Mouse (Mus musculus) kidney, embryonic 14.5 days (tissue): Measurements from ENCODE around the gene Hist2h3b. TPM values are rescaled to one million over a fixed set of nuclear protein-coding genes. Genes with fewer than 3 reads are reported as not detected.

Experiments
- ATAC-seq: fragments of 200-750 bp; cut with Nextera tagmentation; 2 replicates; pipeline ENCODE4 v1.8.0; 2017; ENCODE audit warnings: moderate number of reproducible peaks, mild to moderate bottlenecking, moderate TSS enrichment, moderate library complexity; ENCODE audit not compliant: low FRiP score, low TSS enrichment
- H3K27ac ChIP-seq: fragments of 300-500 bp; sonication (generic); 2 replicates; pipeline ENCODE4 v1.5.1; 2014; ENCODE audit warnings: low read depth, mild to moderate bottlenecking, low read length, moderate library complexity, mixed read lengths
- H3K27me3 ChIP-seq: fragments of 300-500 bp; sonication (generic); 2 replicates; pipeline ENCODE4 v1.6.1; 2014; ENCODE audit warnings: mild to moderate bottlenecking, low read length; ENCODE audit not compliant: control insufficient read depth, insufficient read depth
- H3K36me3 ChIP-seq: fragments of 300-500 bp; sonication (generic); 2 replicates; pipeline ENCODE4 v1.6.1; 2014; ENCODE audit warnings: low read length, mixed read lengths; ENCODE audit not compliant: control insufficient read depth, insufficient read depth
- H3K4me1 ChIP-seq: fragments of 300-500 bp; sonication (generic); 2 replicates; pipeline ENCODE4 v1.6.1; 2014; ENCODE audit warnings: low read length, mixed read lengths; ENCODE audit not compliant: control insufficient read depth, insufficient read depth
- H3K4me2 ChIP-seq: fragments of 300-500 bp; sonication (generic); replicated peaks from 2 replicates; pipeline ENCODE4 v1.6.1; 2014; ENCODE audit warnings: low read depth, mild to moderate bottlenecking, low read length
- H3K4me3 ChIP-seq: fragments of 300-500 bp; sonication (generic); 2 replicates; pipeline ENCODE4 v1.5.1; 2014; ENCODE audit warnings: mild to moderate bottlenecking, low read length
- H3K9ac ChIP-seq: fragments of 300-500 bp; sonication (generic); 2 replicates; pipeline ENCODE4 v1.6.1; 2014; ENCODE audit warnings: low read depth, mild to moderate bottlenecking, low read length, moderate library complexity
- H3K9me3 ChIP-seq: fragments of 300-500 bp; sonication (generic); 2 replicates; pipeline ENCODE4 v1.6.1; 2016; ENCODE audit warnings: low read length; ENCODE audit not compliant: control insufficient read depth
- WGBS: fragments of 180-500 bp; shearing (Covaris S2); extraction: QIAGEN DNeasy Blood & Tissue Kit; methylation state at CpG from one replicate; pipeline ENCODE4 v1.1.7; 2014; 5-methylcytosine and 5-hydroxymethylcytosine counted together
- microRNA-seq: library from miRNA; unstranded; fragments of <30 nt; microRNA quantifications from one replicate; pipeline ENCODE4, GENCODE M21; 2016
- polyA plus RNA-seq: library from polyadenylated mRNA; unstranded; fragments of >200 nt; fragmentation: Nextera tagmentation; extraction: Ambion mirVana; gene quantifications from 2 replicates; pipeline ENCODE4 v1.2.1, GENCODE M21; 2014

The Hist2h3b gene
- polyA plus RNA-seq, 1 experiment from 2014 or later = 72.6 TPM

DNA sequence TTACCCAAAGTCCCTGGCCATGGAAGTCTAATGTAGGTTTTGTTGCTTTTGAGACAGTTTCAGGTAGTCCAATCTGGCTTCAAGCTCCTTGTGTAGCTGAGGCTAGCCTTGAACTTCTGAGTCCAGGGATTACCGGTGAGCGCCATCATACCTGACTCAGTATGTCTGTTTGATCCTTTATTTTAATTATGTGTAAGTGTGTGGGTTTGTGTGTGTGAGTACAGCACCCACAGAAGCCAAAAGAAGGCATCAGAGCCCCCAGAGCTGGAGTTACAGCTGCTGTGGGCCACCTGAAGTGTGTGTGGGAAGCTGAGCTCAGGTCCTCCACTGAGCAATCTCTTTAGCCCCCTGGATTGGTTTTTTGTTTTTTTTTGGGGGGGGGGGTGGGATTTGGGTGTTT, 31.1 kb downstream of the Hist2h3b start:
- ATAC-seq = no peak
- Histone ChIP-seq H3K27me3 (no peaks in the 10 kb centered on the region), H3K4me2 (no peak overlapping the region), H3K36me3 (no peaks in the 10 kb centered on the region), H3K4me1 (no peaks in the 10 kb centered on the region), H3K9ac (no peak overlapping the region), H3K27ac (no peak overlapping the region), H3K4me3 (no peak overlapping the region), H3K9me3 (no peaks in the 10 kb centered on the region)
- 98% methylated on average over 2 of the region's 2 CpGs for WGBS

DNA sequence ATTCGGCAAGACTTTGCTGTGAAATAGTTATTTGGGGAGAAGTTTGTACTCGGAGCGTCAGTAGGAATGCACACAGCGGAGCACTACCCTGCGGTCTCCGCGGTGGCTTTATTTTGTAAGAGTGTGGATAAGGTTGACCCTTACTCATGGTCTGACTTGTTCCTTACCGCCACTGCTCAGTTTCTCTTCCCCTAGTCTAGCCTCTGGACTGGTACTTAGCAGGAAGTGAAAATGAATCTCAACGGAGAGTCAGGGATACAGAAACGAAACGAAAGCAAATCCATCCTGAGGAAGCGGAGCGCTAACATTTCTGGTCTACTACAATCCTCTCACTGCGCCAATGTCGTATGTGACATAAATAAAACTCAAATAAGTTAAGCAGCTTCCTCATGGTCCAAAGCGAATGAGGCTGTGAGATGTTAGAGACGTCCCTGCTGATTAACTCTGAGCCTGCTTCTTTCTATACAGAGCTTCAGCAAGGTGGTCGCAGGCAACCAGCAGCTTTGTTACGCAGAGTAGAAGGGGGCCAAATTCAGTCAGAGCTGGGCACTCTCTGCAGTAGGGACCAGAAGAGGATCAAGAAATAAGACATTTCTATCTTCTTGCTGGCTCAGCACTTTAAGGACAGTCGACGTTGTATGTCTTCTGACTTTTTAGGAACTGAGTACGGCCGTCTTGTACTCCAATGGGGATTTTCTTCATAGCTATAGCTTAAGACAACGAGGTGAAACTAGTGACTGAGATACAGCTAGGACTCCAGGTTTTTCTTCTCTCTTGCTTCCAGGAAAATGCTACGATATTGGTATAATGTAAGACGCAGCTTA, 32.5 kb downstream of the Hist2h3b start:
- H3K9me3 ChIP-seq = no peaks in the 10 kb centered on the region
- peak overlapping the region; percentile 29 for H3K4me2 ChIP-seq
- 0 out of 2 replicates have a peak overlapping the region, but pooled peaks have one; percentile 12 for H3K9ac ChIP-seq
- peak overlapping the region; percentile 6; the same call in 1 of the 2 replicates for H3K4me3 ChIP-seq
- no peaks in the 10 kb centered on the region for H3K27me3 ChIP-seq
- 69% methylated on average over 26 of the region's 26 CpGs for WGBS
- no peaks in the 10 kb centered on the region for H3K36me3 ChIP-seq
- no peak for ATAC-seq
- no peak overlapping the region for H3K27ac ChIP-seq
- no peaks in the 10 kb centered on the region for H3K4me1 ChIP-seq

DNA sequence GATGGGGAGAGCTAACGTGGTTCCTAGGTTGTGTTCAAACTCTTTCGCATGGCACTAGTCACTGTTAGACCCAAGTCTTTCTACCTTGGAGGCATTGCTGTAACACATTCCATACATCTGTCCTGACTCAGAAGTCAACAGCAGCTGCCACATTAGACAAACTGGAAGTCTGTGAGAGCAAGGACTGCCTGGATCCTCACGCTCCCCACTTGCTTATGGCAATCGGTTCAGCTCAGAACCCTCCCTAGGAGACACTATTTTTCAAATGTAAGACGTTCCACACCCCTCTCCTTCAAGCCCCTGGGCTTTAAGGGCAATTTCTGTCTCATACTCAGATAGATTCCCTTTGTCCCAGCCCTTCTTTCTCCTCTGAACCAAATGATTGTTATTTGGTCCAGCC, 33.6 kb downstream of the Hist2h3b start:
- no peak overlapping the region for H3K4me2 ChIP-seq
- H3K27me3 ChIP-seq = no peaks in the 10 kb centered on the region
- no peak overlapping the region for H3K27ac ChIP-seq
- 84% methylated on average over 5 of the region's 5 CpGs for WGBS
- no peak for ATAC-seq
- no peaks in the 10 kb centered on the region for H3K4me1 ChIP-seq
- H3K4me3 ChIP-seq = no peak overlapping the region
- H3K9ac ChIP-seq = no peak overlapping the region
- no peaks in the 10 kb centered on the region for H3K9me3 ChIP-seq
- H3K36me3 ChIP-seq = no peaks in the 10 kb centered on the region

GRCm38 (mm10) chr3:96306506-96306905, 38.1 kb downstream of the Hist2h3b start:
- no peaks in the 10 kb centered on the region for H3K4me1 ChIP-seq
- H3K36me3 ChIP-seq = no peaks in the 10 kb centered on the region
- H3K4me2 ChIP-seq = no peak overlapping the region
- no peaks in the 10 kb centered on the region for H3K9me3 ChIP-seq
- WGBS = 61% methylated on average over 9 of the region's 9 CpGs
- H3K9ac ChIP-seq = no peak overlapping the region
- no peak for ATAC-seq
- no peak overlapping the region for H3K27ac ChIP-seq
- no peaks in the 10 kb centered on the region for H3K27me3 ChIP-seq
- H3K4me3 ChIP-seq = no peak overlapping the region

- no peak overlapping the region for H3K4me2 ChIP-seq
Observed at GRCm38 (mm10) chr3:96309441-96309840, 41.0 kb downstream of the Hist2h3b start.

GRCm38 (mm10) chr3:96312341-96313098, 44.1 kb downstream of the Hist2h3b start:
- no peaks in the 10 kb centered on the region for H3K36me3 ChIP-seq
- no peak overlapping the region for H3K9ac ChIP-seq
- no peaks in the 10 kb centered on the region for H3K4me1 ChIP-seq
- no peak overlapping the region for H3K27ac ChIP-seq
- H3K4me2 ChIP-seq = no peak overlapping the region
- H3K4me3 ChIP-seq = no peak overlapping the region
- H3K9me3 ChIP-seq = no peaks in the 10 kb centered on the region
- 65% methylated on average over 8 of the region's 8 CpGs for WGBS
- no peaks in the 10 kb centered on the region for H3K27me3 ChIP-seq
- no peak for ATAC-seq

More at GRCm38 (mm10) chr3:96309441-96309840, 41.0 kb downstream of the Hist2h3b start:
- 52% methylated on average over 3 of the region's 3 CpGs for WGBS
- Histone ChIP-seq H3K9ac (no peak overlapping the region), H3K36me3 (no peaks in the 10 kb centered on the region), H3K4me3 (no peak overlapping the region), H3K4me1 (no peaks in the 10 kb centered on the region), H3K27ac (no peak overlapping the region), H3K9me3 (no peaks in the 10 kb centered on the region), H3K27me3 (no peaks in the 10 kb centered on the region)
- ATAC-seq = no peak

Small RNAs within 50 kb of the gene (microRNA-seq; reads per million reads assigned to microRNA genes)
- gene Gm44492 (0.84 reads per million), gene Gm47311 (not detected), gene Gm47313 (not detected)

Other genes starting within 250 kb of the Hist2h3b start
- 24.3 and 33.0 TPM in 2 replicates for gene Vps45, start 210.2 kb upstream of the Hist2h3b start, polyA plus RNA-seq
- gene Otud7b, start 164.1 kb upstream of the Hist2h3b start, polyA plus RNA-seq = 9.4 and 18.1 TPM in 2 replicates
- gene Mtmr11, start 106.7 kb upstream of the Hist2h3b start, polyA plus RNA-seq = 14.0 and 22.6 TPM in 2 replicates
- gene Sf3b4, start 96.3 kb upstream of the Hist2h3b start, polyA plus RNA-seq = 220 and 235 TPM in 2 replicates
- gene Sv2a, start 87.5 kb upstream of the Hist2h3b start, polyA plus RNA-seq = 2.2 and 3.3 TPM in 2 replicates
- 65.0 and 70.9 TPM in 2 replicates for gene Bola1, start 48.9 kb upstream of the Hist2h3b start, polyA plus RNA-seq
- gene Hist2h2ab, start 48.8 kb upstream of the Hist2h3b start, polyA plus RNA-seq = 2.2 and 2.4 TPM in 2 replicates
- gene Hist2h2ac, start 47.8 kb upstream of the Hist2h3b start, polyA plus RNA-seq = 11.3 and 17.1 TPM in 2 replicates
- 9.2 and 13.1 TPM in 2 replicates for gene Hist2h2be, start 47.5 kb upstream of the Hist2h3b start, polyA plus RNA-seq
- 5.4 and 6.9 TPM in 2 replicates for gene Hist2h3c2, start 29.5 kb upstream of the Hist2h3b start, polyA plus RNA-seq
- 33.3 and 69.4 TPM in 2 replicates for gene Hist2h2aa2, start 28.4 kb upstream of the Hist2h3b start, polyA plus RNA-seq
- 18.3 and 20.3 TPM in 2 replicates for gene Hist2h2aa1, start 23.2 kb upstream of the Hist2h3b start, polyA plus RNA-seq
- gene Hist2h3c1, start 22.0 kb upstream of the Hist2h3b start, polyA plus RNA-seq = 0.91 and 2.4 TPM in 2 replicates
- 8.9 and 10.8 TPM in 2 replicates for gene Hist2h4, start 5.3 kb upstream of the Hist2h3b start, polyA plus RNA-seq
- gene Hist2h2bb, start 1.1 kb downstream of the Hist2h3b start, polyA plus RNA-seq = 21.8 and 45.2 TPM in 2 replicates
- gene Fcgr1, start 25.3 kb downstream of the Hist2h3b start, polyA plus RNA-seq = 1.8 and 2.2 TPM in 2 replicates
- 0.20 TPM in 1 of 2 replicates, not detected in the other for gene BC107364, start 183.7 kb downstream of the Hist2h3b start, polyA plus RNA-seq